Mouse (Mus musculus) embryonic fibroblast, embryonic 13.5 days (primary cell): ENCODE data around the gene Dbnl.

Source experiments
- CTCF ChIP-seq: IDR thresholded peaks from 2 replicates; pipeline ENCODE4 v1.5.1; 2011; ENCODE audit warnings: mild to moderate bottlenecking, control low read depth, low read length, moderate library complexity, borderline replicate concordance; ENCODE audit not compliant: insufficient read depth
- POLR2A ChIP-seq: IDR thresholded peaks from 2 replicates; pipeline ENCODE4 v1.6.1; 2011; ENCODE audit warnings: low read depth, mild to moderate bottlenecking, control low read depth, low read length, moderate library complexity

GRCm38 (mm10) chr11:5787671-5788055, 625 bp upstream of the Dbnl start:
- TF ChIP-seq CTCF (no peak), POLR2A (no peak; the same call in 1 of the 2 replicates)
